Mouse (Mus musculus) intestine, embryonic 16.5 days (tissue): ENCODE measurements at regions not wholly inside any gene's neighbourhood (a gene's known extent, or its start where the extent isn't known, plus 50 kb on each side); places are given as distances from the start of the nearest gene placed in this dataset.

Source experiments
- ATAC-seq: fragments of 200-750 bp; cut with Nextera tagmentation; 2 replicates; pipeline ENCODE4 v1.8.0; 2017; ENCODE audit warnings: moderate TSS enrichment, moderate library complexity
- H3K27ac ChIP-seq: fragments of 300-500 bp; sonication (generic); 2 replicates; pipeline ENCODE4 v1.5.1; 2014; ENCODE audit warnings: mild to moderate bottlenecking, low read length
- H3K27me3 ChIP-seq: fragments of 300-500 bp; sonication (generic); replicated peaks from 2 replicates; pipeline ENCODE4 v1.6.1; 2014; ENCODE audit warnings: low read length, control low read depth, mixed read lengths; ENCODE audit not compliant: control insufficient read depth, insufficient read depth
- H3K36me3 ChIP-seq: fragments of 300-500 bp; sonication (generic); 2 replicates; pipeline ENCODE4 v1.6.1; 2014; ENCODE audit warnings: low read length, control low read depth; ENCODE audit not compliant: control insufficient read depth, insufficient read depth
- H3K4me1 ChIP-seq: fragments of 300-500 bp; sonication (generic); 2 replicates; pipeline ENCODE4 v1.6.1; 2014; ENCODE audit warnings: low read length, control low read depth, mixed read lengths; ENCODE audit not compliant: control insufficient read depth, insufficient read depth
- H3K4me2 ChIP-seq: fragments of 300-500 bp; sonication (generic); 2 replicates; pipeline ENCODE4 v1.6.1; 2014; ENCODE audit warnings: low read depth, low read length, control low read depth
- H3K4me3 ChIP-seq: fragments of 300-500 bp; sonication (generic); 2 replicates; pipeline ENCODE4 v1.5.1; 2014; ENCODE audit warnings: mild to moderate bottlenecking, low read length
- H3K9ac ChIP-seq: fragments of 300-500 bp; sonication (generic); 2 replicates; pipeline ENCODE4 v1.6.1; 2014; ENCODE audit warnings: low read depth, low read length
- H3K9me3 ChIP-seq: fragments of 300-500 bp; sonication (generic); 2 replicates; pipeline ENCODE4 v1.6.1; 2016; ENCODE audit warnings: low read length, control low read depth; ENCODE audit not compliant: control insufficient read depth
- WGBS: fragments of 180-500 bp; shearing (Covaris S2); extraction: QIAGEN DNeasy Blood & Tissue Kit; methylation state at CpG from one replicate; pipeline ENCODE4 v1.1.7; 2014; 5-methylcytosine and 5-hydroxymethylcytosine counted together

- H3K9me3 ChIP-seq, result no peaks in the 10 kb centered on the region
- no peak overlapping the region for H3K27ac ChIP-seq
- H3K9ac ChIP-seq, result no peak overlapping the region
- WGBS, result 79% methylated on average over 15 of the region's 15 CpGs
- H3K27me3 ChIP-seq, result peaks cover 8% of the 10 kb centered on the region; the same call in 1 of the 2 replicates
- no peak overlapping the region for H3K4me3 ChIP-seq
- no peak for ATAC-seq
- peaks cover 4% of the 10 kb centered on the region; the same call in 1 of the 2 replicates for H3K4me1 ChIP-seq
- no peak overlapping the region for H3K4me2 ChIP-seq
- H3K36me3 ChIP-seq, result no peaks in the 10 kb centered on the region
Observed at GRCm38 (mm10) chr16:91173241-91173640, 52.0 kb upstream of the Olig2 start.

GRCm38 (mm10) chr16:91173870-91174278, 51.4 kb upstream of the Olig2 start:
- no peak overlapping the region for H3K4me3 ChIP-seq
- no peaks in the 10 kb centered on the region for H3K9me3 ChIP-seq
- no peak overlapping the region for H3K4me2 ChIP-seq
- H3K9ac ChIP-seq, result no peak overlapping the region
- peaks cover 4% of the 10 kb centered on the region; the same call in 1 of the 2 replicates for H3K27me3 ChIP-seq
- H3K27ac ChIP-seq, result no peak overlapping the region
- no peaks in the 10 kb centered on the region for H3K36me3 ChIP-seq
- peaks cover 4% of the 10 kb centered on the region; the same call in 1 of the 2 replicates for H3K4me1 ChIP-seq
- 38% methylated on average over 3 of the region's 3 CpGs for WGBS
- ATAC-seq, result no peak

- Histone ChIP-seq H3K36me3 (no peaks in the 10 kb centered on the region), H3K9ac (no peak overlapping the region), H3K9me3 (no peaks in the 10 kb centered on the region), H3K4me2 (no peak overlapping the region), H3K27me3 (peaks cover 4% of the 10 kb centered on the region; the same call in 1 of the 2 replicates), H3K4me1 (peaks cover 4% of the 10 kb centered on the region; the same call in 1 of the 2 replicates), H3K4me3 (no peak overlapping the region), H3K27ac (no peak overlapping the region)
- ATAC-seq, result no peak
- WGBS, result 51% methylated on average over 4 of the region's 4 CpGs
Observed at GRCm38 (mm10) chr16:91174401-91174800, 50.9 kb upstream of the Olig2 start.
